ENCODE assay signal across 7 mouse cellular contexts in the genomic region with DNA sequence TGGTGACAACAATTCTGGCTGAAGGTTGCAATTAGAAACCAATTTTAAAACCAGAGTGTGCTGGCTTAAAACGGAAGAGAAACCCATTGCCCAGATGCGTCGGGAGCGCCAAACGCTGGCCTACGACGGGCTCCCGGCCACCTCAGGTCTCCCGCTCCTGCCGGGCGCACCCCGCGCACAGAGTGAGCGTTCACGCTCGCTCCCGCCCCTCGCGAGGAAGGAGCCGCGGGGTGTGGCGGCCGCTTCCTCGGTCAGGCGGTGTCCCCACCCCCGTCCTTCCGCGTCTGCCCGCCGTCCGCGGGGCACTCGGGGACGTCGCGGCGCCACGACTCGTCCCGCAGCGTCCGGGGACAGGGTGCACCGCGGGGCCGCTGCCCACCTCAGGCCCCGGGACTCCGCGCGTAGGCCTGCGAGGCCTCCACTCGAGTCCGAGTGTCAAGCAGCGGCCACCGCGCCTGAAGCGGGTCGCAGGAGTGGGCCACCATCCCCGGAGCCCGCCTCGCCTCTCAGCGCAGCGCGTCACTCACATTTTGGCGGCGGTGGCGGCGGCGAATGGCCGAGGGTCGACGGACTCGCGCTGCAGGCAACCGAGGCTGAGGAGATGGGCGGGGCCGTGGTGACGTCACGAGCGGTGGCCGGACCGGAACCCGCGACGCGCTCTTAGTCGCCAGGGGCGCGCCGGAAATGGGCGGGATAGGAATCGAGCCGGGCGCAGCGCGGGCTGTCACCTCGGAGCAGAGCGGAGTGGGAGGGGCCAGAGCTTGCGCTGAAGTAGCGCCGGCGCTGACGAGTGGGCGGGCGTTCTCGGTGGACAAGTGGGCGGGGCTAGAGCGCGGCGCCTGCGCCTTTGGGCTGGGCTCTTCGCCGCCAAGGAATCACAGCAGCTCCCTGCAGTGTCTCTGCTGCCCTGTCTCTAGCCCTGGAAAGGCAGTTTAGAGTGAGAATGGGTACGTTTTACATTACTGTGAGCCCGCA. TPM values are rescaled to one million over a fixed set of nuclear protein-coding genes. Genes with fewer than 3 reads are reported as not detected.
A peak's percentile ranks its signal among the peaks of the same experiment; 100 is the strongest.
DNase-seq lines count a peak whose midpoint lies in the region; ATAC-seq lines count a peak whose summit lies in the region.

A gene (minus strand): TSS at position 617 of the 975 bp plus-strand sequence.

- peak within 1 kb of the TSS; percentile 91 for H3K9ac ChIP-seq in embryonic facial prominence, embryonic 11.5 days (replicated peaks; ENCODE audit: low read length)
- peak within 1 kb of the TSS; percentile 91 for H3K9ac ChIP-seq in midbrain, embryonic 13.5 days (replicated peaks)

- no peaks in the 10 kb centered on the region; the same call in 1 of the 2 replicates for H3K36me3 ChIP-seq in embryonic facial prominence, embryonic 11.5 days (replicated peaks; ENCODE audit: control insufficient read depth, insufficient read depth, low read depth, low read length)
- peaks cover 31% of the 10 kb centered on the region for H3K36me3 ChIP-seq in limb, embryonic 10.5 days
- peaks cover 44% of the 10 kb centered on the region for H3K36me3 ChIP-seq in midbrain, embryonic 13.5 days

- H3K27me3 ChIP-seq in embryonic facial prominence, embryonic 11.5 days (ENCODE audit: control insufficient read depth, insufficient read depth, low read length) = no peaks in the 10 kb centered on the region
- H3K27me3 ChIP-seq in limb, embryonic 10.5 days (ENCODE audit: low read depth, poor library complexity, severe bottlenecking) = no peaks in the 10 kb centered on the region
- no peaks in the 10 kb centered on the region for H3K27me3 ChIP-seq in midbrain, embryonic 13.5 days

- peak within 1 kb of the TSS; percentile 85 for H3K4me3 ChIP-seq in embryonic facial prominence, embryonic 11.5 days (ENCODE audit: low read depth, low read length)
- H3K4me3 ChIP-seq in limb, embryonic 10.5 days = peak within 1 kb of the TSS; percentile 96
- H3K4me3 ChIP-seq in midbrain, embryonic 13.5 days (replicated peaks) = peak within 1 kb of the TSS; percentile 77

- DNase-seq in adrenal gland, postnatal 14 days = peak; percentile 100
- peak; percentile 100 for DNase-seq in embryonic facial prominence, embryonic 11.5 days (ENCODE audit: low spot score)
- peak; percentile 97 for DNase-seq in kidney, adult 11 months
- DNase-seq in limb, embryonic 10.5 days (ENCODE audit: low spot score) = peak; percentile 100
- DNase-seq in spleen, adult 12 weeks (ENCODE audit: low spot score) = peak; percentile 94

- peak within 1 kb of the TSS; percentile 57; the same call in 1 of the 2 replicates for H3K27ac ChIP-seq in embryonic facial prominence, embryonic 11.5 days (replicated peaks; ENCODE audit: low read depth, low read length)
- peak within 1 kb of the TSS; percentile 95 for H3K27ac ChIP-seq in limb, embryonic 10.5 days
- peak within 1 kb of the TSS; percentile 94 for H3K27ac ChIP-seq in midbrain, embryonic 13.5 days

- H3K9me3 ChIP-seq in embryonic facial prominence, embryonic 11.5 days (replicated peaks; ENCODE audit: control insufficient read depth, low read length) = no peaks in the 10 kb centered on the region
- no peaks in the 10 kb centered on the region for H3K9me3 ChIP-seq in limb, embryonic 10.5 days (replicated peaks)
- H3K9me3 ChIP-seq in midbrain, embryonic 13.5 days = no peaks in the 10 kb centered on the region

- ATAC-seq in embryonic facial prominence, embryonic 11.5 days (replicated peaks; ENCODE audit: insufficient number of reproducible peaks, low FRiP score, low TSS enrichment, low read depth) = peak; percentile 96
- peak; percentile 95 for ATAC-seq in granulocyte monocyte progenitor cell, adult 5-6 weeks (replicated peaks; ENCODE audit: poor library complexity, severe bottlenecking)
- ATAC-seq in midbrain, embryonic 13.5 days = peak; percentile 99

- H3K4me2 ChIP-seq in embryonic facial prominence, embryonic 11.5 days (ENCODE audit: low read depth, low read length) = peak within 1 kb of the TSS; percentile 70
- peak within 1 kb of the TSS; percentile 71 for H3K4me2 ChIP-seq in midbrain, embryonic 13.5 days (replicated peaks)

- under 1% methylated on average over 112 of the region's 114 CpGs for WGBS in embryonic facial prominence, embryonic 11.5 days
- under 1% methylated on average over 114 of the region's 114 CpGs for WGBS in limb, embryonic 10.5 days
- under 1% methylated on average over 113 of the region's 114 CpGs for WGBS in midbrain, embryonic 13.5 days

- H3K4me1 ChIP-seq in embryonic facial prominence, embryonic 11.5 days (ENCODE audit: control insufficient read depth, insufficient read depth, low read length) = no peaks in the 10 kb centered on the region
- peaks cover 10% of the 10 kb centered on the region for H3K4me1 ChIP-seq in limb, embryonic 10.5 days
- H3K4me1 ChIP-seq in midbrain, embryonic 13.5 days (replicated peaks) = peaks cover 22% of the 10 kb centered on the region

RNA-seq across cellular contexts. Expression of the gene that starts here (rescaled TPM):
- total RNA-seq in adrenal gland, postnatal 14 days (2021) = 83.9 and 85.7 TPM in 2 replicates
- 69.9 and 73.4 TPM in 2 replicates for polyA plus RNA-seq in embryonic facial prominence, embryonic 11.5 days (2014; fragmentation: Nextera tagmentation; extraction: Ambion mirVana)
- 75.4 and 79.8 TPM in 2 replicates for total RNA-seq in granulocyte monocyte progenitor cell, adult 5-6 weeks (2014; fragmentation: Nextera tagmentation)
- total RNA-seq in granulocyte monocyte progenitor cell, adult 5-6 weeks (2017) = 66.9 and 76.8 TPM in 2 replicates
- polyA plus RNA-seq in limb, embryonic 10.5 days (2016; fragmentation: Nextera tagmentation; extraction: Ambion mirVana) = 113 and 116 TPM in 2 replicates
- 60.7 and 62.1 TPM in 2 replicates for polyA plus RNA-seq in midbrain, embryonic 13.5 days (2015; fragmentation: Nextera tagmentation; extraction: Ambion mirVana)

Comparison
In these comparisons a context has a peak if more than half of its experiments do, and no peak if none do; other contexts are left out.
1. Peak in every context shown above with its lines: DNase-seq, ATAC-seq, H3K4me3 ChIP-seq and H3K27ac ChIP-seq.